Mouse (Mus musculus) olfactory bulb, adult 2 months (tissue): Measurements from ENCODE around the gene Gm4871.

ENCODE experiments used
- CTCF ChIP-seq: fragments of 200-500 bp; IDR thresholded peaks from 2 replicates; pipeline ENCODE4 v1.5.1; 2012; ENCODE audit warnings: low read depth, mild to moderate bottlenecking, low read length, moderate library complexity; ENCODE audit not compliant: insufficient read depth
- POLR2A ChIP-seq: fragments of 200-500 bp; IDR thresholded peaks from 2 replicates; pipeline ENCODE4 v1.6.1; 2012; ENCODE audit warnings: mild to moderate bottlenecking, low read depth, low read length, moderate library complexity; ENCODE audit not compliant: insufficient read depth

DNA sequence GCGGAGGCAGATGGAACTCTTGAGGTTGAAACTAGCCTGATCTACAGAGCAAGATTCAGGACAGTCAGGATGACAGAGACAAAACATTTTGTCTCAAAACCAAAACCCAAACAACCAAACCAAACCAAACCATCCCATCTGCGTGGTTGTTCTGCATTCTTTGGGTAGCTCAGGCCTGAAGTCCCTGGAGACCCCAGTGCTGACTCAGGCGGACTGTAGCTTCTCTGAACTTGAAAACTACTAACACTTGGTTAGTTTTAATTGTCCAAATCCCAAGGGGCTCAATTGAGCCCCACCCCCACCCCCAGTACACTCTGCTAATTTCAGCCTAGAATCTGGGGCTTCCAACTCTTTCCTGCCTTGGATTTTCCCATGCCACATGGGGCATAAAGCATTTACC is 29.2 kb downstream of the Gm4871 start:
- TF ChIP-seq CTCF, result no peak
- no peak for TF ChIP-seq POLR2A
